Mouse (Mus musculus) mouse embryonic stem cell (cell line): ENCODE results near the gene Cd69.

Experiments
- in situ Hi-C, 2 experiments: fragments of 300-500 bp; cut with MboI; formaldehyde crosslinking; loops; 1 replicate in 1 of 2; 3 replicates in 1 of 2; pipeline ENCODE4 v1.14.3; 2019 to 2020; ENCODE audit warnings: low sequenced_read_pairs in 2 of 2, low pct_unique_long_range_greater_than_20kb in 1 of 2, mixed read lengths in 1 of 2; ENCODE audit not compliant: unreplicated experiment in 1 of 2

The Cd69 gene

DNA sequence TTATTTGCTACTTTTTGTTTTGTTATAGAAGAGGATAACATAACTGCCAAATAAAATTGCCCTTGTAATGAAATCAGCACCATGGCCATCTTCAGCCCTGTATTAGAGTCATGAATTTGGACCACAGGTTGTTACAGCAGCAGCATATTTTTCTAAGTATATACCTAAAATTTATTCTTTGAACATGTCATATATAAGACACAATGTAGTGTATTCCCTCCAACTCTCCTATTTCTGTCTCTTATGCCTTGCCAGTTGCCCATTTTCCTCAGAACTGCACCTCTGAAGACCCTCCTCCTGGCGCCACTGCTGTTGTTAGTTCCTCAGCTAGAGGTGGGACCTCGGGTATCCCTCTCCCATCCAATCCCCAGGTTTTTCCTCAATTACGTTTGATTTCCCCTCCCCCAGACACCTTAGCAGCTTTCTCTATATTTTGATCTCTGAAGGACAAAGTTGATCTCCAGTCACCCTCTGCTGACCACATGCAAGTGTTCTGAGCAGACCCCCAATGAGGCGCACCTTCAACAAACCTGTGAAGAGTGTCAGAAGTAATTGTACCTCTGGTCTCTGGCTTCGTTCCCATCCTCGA is 41.8 kb downstream of the Cd69 start:
- in situ Hi-C loops, result loop anchor here in 1 of 2 experiments (25.0 kb wide), 2 partner anchors 196 to 621 kb away; partner anchors contain the start of genes Klrb1a and Klrb1f

DNA sequence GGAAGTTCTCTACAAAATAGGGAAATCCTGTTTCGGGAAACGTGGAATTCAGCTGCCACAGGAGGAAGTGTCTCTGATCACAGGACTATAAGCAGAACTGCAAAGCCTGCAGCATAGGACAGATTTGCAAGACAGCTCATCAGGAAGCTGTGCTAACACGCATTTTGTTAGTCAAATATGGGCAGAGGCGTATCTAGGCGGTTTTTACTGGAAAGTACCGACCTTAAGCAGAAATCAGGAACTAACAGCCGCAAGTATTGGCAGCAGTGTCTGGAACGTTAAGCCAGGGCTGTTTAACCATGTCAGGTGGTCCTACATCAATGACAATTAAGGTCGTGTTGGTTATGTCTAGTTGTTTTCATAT is 42.4 kb downstream of the Cd69 start:
- in situ Hi-C loops, result loop anchor here in 1 of 2 experiments (25.0 kb wide), 2 partner anchors 196 to 621 kb away; partner anchors contain the start of genes Klrb1a and Klrb1f

DNA sequence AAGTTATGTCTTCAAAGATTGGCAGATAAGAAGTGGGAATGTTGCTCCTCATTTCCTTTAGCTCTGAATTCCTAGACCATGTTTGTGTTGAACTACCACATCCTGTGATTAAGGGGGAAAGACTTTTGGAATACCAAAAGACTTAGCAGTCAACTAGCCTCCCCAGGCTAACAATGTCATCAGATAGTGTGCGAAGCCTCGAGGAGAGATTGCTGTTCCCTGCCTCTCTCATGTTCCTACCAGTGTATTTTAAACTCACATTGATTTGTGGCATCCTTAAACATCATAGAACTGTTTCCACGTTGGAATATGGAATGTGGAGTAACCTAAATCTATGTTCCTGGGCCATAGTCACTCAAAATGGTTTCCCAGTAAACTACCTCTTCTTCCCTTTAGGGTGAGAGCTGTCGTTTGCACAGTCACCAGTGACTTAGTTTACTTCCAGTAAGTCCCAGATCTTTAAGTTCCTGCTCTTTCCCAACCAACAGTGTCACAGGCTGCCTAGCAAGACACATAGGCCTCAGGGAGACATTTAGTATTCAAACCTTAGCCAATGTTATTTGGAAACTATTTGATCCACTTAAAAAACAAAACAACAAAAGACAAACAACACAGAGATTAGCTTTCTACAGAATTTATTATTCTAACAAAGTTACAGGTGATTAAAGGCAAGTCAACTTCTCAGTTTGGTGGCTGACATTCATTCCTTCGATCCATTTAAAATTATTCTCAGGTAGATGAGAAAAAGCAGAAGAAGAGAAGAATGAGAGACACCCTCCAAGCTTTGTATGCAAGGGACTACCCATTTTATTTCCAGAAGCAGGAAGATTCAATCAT is 43.0 kb downstream of the Cd69 start:
- in situ Hi-C loops, result loop anchor here in 1 of 2 experiments (25.0 kb wide), 2 partner anchors 195 to 620 kb away; partner anchors contain the start of genes Klrb1a and Klrb1f

DNA sequence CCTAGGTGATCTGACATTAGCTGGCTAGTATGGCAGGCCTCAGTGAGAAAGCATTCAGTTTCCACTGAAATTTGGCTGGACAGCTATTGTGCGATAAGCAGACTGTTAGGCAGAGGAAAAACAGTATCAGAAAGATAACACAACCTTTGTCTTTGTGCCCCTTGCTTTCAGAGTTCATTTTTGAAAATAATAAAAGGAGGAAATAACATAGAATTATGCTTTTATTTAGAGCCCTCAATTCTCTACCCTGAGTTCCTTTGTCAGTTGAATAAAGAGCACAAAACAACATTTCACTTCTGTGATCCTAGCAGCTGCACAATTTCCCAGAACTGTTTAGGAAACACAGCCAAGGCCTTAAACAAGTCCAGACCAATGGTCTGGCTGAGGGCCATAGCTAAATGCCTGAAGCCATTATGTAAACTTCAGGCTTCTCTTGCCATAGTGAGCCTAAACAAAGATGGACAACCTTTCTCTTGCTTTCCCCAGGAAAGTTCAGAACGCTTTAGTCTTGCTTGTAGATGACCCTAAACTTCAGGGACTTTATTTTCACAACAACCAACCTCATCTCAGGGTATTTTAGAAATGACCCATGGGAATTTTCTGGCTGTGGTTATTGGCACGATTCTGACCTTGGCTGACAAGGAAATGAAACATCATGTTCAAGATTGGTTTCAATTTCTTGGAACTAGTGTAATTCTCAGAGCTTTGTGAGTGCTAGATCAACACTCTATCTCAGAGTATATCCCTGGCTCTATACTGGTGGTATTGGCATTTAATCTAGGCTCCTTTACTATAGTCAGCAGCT is 45.3 kb downstream of the Cd69 start:
- in situ Hi-C loops, result loop anchor here in 1 of 2 experiments (25.0 kb wide), 2 partner anchors 193 to 618 kb away; partner anchors contain the start of genes Klrb1a and Klrb1f

DNA sequence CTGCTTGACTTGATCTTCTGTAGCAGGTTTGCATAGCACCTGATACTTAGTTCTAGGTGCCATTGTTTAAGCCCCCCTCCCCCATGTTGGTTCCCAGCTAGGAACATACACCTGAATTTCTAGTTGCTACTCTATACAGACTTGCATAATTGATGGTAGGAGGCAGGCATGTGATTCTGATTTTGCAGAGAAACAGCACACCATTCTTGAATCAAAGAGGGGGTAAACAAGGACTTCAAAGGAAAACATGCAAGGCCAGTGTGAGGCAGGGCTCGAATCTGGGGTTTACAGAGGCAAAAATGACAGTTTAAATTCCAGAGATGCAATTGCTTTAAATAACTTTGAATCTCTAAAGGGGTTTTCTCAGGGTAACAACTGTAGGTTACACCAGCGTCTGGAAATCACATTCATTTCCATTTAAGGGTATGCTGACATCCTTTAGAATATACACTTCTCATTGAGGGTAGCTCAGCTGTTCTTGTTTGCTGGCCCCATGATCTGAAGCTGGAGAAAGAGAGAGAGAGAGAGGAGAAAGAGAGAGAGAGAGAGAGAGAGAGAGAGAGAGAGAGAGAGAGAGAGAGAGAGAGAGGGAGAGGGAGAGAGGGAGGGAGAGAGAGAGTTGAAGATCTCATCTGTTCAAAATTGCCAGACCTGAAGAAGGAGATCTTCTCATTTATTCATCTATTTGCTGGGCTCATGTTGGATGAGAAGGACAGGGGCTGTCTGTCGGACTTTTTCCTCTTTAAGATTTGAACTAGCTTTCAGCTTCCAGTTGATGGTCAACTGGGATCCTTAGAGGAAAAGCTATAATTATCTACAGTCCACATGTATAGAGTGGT is 46.1 kb downstream of the Cd69 start:
- in situ Hi-C loops, result loop anchor here in 1 of 2 experiments (25.0 kb wide), 2 partner anchors 192 to 617 kb away; partner anchors contain the start of genes Klrb1a and Klrb1f

DNA sequence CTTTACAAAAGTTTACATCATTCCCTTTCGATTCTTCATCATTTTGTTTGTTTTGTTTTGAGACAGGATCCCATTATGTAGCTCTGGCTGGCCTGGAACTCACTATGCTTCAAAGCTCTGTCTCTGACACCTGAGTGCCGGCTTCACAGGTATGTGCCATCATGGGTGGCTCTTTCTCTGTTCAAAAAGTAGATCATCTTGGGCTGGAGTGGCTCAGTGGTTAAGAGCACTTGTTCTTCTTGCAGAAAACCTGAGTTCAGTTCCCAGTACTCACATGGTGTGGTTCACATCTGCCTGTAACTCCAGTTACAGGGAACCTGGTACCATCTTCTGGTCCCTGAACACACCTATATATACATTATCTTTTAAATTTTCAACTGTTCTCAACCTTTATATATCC is 50.2 kb downstream of the Cd69 start:
- in situ Hi-C loops, result loop anchor here in 1 of 2 experiments (25.0 kb wide), 2 partner anchors 188 to 613 kb away; partner anchors contain the start of genes Klrb1a and Klrb1f

DNA sequence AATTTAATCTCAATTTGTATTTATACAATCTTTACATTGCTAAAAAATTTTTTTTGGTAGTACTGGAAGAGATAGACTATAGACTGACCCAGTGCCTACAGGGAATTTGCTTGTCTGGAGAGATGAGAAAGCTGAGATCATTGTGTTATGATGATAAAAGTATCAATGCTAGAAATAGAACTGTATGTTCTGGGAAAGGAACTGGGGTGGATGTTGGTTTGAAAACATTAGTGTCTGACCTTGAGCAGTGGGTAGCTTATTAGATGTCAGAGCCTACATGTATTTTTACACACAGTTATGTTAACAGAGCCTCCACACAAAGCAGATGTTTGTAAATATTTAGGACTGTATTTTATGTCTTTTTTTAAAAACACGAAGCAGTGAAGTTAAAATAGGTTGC is 51.1 kb downstream of the Cd69 start:
- in situ Hi-C loops, result no loop called here

DNA sequence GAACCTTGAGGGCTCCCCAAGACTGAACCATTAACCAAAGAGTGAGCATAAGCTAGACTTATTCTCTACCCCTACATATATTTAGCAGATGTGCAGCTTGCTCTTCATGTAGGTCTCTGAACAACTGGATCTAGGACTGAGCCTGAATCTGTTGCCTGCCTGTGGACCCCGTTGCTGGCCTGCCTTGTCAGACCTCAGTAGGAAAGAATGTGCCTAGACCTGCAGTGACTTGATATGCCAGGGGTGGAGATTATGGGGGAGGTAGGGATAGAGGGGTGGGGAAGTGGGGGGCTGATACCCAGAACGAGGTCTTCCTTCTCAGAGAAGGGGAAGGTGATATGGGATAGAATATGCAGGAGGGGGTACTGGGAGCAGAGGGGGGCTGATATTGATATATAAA is 51.6 kb downstream of the Cd69 start:
- in situ Hi-C loops, result no loop called here

DNA sequence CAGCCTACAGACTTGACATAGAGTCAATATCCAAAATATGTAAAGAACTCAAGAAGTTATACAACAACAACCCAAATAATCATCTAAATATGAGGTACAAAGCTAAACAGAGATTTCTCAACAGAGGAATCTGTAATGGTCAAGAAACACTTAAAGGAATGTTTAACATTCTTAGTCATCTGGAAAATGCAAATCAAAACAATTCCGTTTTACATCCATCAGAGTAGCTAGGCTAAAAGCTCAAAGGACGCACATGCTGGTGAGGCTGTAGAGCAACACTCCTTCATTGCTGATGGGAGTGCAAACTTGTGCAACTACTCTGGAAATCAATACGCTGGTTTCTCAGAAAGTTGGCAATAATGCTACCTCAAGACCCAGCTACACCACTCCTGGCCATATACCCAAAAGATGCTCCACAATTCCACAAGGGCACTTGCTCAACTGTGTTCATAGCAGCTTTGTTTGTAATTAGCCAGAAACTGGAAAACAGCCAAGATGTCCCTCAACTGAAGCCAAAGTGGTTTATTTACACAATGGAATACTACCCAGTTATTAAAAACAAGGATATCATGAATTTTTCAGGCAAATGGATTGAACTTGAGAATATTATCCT is 52.9 kb downstream of the Cd69 start:
- in situ Hi-C loops, result no loop called here

DNA sequence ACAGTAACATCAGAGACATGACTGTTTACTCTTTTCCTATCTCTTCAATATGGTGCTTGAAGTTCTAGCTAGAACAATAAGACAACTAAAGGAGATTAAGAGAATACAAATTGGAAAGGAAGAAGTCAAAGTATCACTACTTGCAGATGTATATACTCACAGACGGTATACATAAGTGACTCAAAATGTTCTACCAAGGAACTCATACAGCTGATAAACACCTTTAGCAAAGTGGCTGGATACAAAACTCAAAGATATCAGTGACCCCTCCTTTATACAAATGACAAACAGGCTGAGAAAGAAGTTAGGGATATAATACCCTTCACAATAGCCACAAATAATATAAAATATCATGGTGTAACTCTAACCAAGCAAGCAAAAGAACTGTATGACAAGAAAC is 54.2 kb downstream of the Cd69 start:
- in situ Hi-C loops, result no loop called here

DNA sequence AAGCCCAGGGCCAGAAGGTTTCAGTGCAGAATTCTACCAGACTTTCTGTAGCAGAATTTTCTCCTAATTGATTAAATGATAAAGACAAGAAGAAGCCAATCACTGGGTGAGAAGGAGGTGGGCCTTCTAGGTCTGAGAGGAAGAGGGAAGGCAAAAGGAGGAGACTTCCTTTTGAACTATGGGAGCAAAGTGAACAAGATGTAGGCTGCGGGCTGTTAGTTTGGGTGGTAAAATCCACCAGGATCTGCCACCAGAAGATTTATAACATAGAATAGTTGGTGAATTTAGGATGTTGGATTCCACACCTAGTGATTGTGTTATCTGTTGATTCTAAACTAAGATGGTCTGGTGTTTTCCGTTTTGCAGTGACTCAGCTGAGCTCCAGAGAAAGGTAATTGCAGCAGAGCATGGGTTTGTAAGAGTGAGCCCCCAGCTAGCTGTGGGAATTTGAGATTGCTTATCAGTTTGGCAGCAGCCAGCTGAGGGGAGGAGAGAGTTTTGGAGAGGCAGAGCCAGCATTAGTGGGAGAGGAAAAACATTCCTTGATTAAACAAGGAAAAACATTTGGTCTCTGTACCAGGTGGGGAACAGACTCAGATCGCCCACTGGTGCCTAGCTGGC is 55.2 kb downstream of the Cd69 start:
- in situ Hi-C loops, result no loop called here

DNA sequence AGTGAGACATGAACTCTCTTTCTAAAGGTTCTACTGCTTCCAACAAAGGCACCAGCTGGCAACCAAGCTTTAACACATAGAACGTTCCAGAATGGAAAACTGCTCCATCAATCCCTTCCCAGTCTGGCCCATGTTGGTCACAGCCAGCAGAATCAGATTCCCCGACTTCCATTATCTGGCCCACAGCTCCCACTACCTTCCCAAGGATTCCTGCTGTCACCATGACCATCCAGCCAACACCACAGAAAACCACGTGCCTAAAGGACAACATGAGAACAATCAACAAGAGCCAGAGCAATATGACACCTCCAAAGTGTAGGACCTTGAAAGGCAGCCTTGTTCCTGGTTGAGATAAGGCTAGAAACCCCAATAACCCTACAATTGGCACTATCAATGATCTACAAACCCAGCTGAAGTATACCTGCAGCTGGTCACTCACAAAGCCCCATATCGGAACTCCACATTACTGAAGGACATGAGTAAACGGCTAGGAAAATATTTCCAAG is 57.0 kb downstream of the Cd69 start:
- in situ Hi-C loops, result no loop called here
